Mouse (Mus musculus) adrenal gland, postnatal 4 days (tissue): ENCODE data around the gene Oscp1. TPM values are rescaled to one million over a fixed set of nuclear protein-coding genes. Genes with fewer than 3 reads are reported as not detected.

Source experiments
- DNase-seq, 2 experiments: peaks; one replicate each; pipeline ENCODE4 v3.0.0; 2021 to 2022; ENCODE audit warnings: low spot score in 2 of 2, mixed read lengths in 2 of 2
- long read RNA-seq, 2 experiments: library from polyadenylated mRNA; stranded (forward); transcript quantifications; one replicate each; pipeline ENCODE4 v2.0.0; 2021
- total RNA-seq, 2 experiments: library from RNA; stranded (reverse); gene quantifications; 2 replicates each; pipeline ENCODE4 v1.2.3; 2021

Gene Oscp1
- total RNA-seq = 10 to 100 TPM; 12.3 to 15.7 TPM
- long read RNA-seq, experiment 1, full-length matches to known transcripts = 9 of 12 reads
- long read RNA-seq, experiment 1, partial matches to known transcripts = 2 of 12 reads
- long read RNA-seq, experiment 1, other reads (novel, unspliced or antisense) = 1 of 12 reads
- long read RNA-seq, experiment 2, full-length matches to known transcripts = 5 of 9 reads
- long read RNA-seq, experiment 2, partial matches to known transcripts = 3 of 9 reads
- long read RNA-seq, experiment 2, other reads (novel, unspliced or antisense) = 1 of 9 reads

GRCm38 (mm10) chr4:126058134-126058996, at the start of gene Oscp1:
Oscp1 (plus strand) TSS chr4:126058565.
- peak; percentile 56 to 78 for DNase-seq

- no peak for DNase-seq
Observed at GRCm38 (mm10) chr4:126017676-126018332, 40.6 kb upstream of the Oscp1 start.

GRCm38 (mm10) chr4:126018966-126019538, 39.3 kb upstream of the Oscp1 start:
- DNase-seq = no peak

DNA sequence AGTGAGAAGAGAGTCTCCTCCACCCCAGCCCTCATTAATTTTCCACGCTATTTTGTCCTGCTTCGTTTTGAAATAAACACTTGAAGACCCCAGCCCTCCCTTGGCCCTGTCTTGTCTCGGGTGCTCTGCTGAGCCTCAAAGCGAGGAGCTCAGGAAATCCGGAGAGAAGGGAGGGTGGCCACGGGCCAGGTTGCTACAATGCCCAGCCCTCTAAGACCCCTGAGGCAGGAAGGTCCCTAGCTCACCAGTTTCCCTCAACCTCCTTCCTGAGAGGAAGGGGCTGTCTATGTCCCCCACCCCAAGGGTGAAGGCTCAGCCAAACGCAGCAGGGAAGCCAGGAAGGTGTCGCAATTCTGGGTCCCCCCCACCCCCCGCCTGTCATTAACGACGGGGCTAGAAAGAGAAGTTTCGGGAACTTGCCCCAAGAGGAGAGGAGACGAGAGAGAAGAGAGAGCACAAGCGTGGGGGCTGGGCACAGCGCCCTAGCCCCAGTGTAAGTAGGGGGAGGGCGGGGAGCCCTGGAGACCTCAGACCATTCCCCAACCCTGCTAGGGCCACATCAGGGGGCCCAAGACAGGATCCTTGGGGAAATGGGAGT, 34.0 kb upstream of the Oscp1 start, which contains the start of gene Csf3r:
Gene Csf3r (plus strand): TSS at position 248 of the 598 bp plus-strand sequence.
- no peak for DNase-seq

- DNase-seq = no peak
Observed at GRCm38 (mm10) chr4:126025801-126026200, 32.6 kb upstream of the Oscp1 start.

GRCm38 (mm10) chr4:126027980-126028379, 30.4 kb upstream of the Oscp1 start:
- no peak for DNase-seq

DNA sequence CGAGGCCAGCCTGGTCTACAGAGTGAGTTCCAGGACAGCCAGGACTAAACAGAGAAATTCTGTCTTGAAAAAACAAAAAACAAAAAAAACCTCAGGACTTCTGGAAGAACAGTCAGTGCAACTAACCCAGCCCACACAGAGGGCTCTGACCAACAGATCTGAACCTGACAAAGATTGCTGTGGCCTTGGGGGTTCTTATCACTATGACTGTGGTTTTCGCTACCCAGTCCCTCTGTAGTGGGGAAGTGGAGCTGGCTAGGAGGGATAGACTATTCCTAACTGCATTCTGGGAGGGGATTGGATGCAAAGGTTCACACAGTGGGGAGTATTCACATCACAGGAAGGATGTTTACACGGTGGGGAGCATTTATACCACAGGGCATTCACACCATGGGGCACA, 29.3 kb upstream of the Oscp1 start:
- DNase-seq = no peak

GRCm38 (mm10) chr4:126030705-126031104, 27.7 kb upstream of the Oscp1 start:
- DNase-seq = no peak

DNA sequence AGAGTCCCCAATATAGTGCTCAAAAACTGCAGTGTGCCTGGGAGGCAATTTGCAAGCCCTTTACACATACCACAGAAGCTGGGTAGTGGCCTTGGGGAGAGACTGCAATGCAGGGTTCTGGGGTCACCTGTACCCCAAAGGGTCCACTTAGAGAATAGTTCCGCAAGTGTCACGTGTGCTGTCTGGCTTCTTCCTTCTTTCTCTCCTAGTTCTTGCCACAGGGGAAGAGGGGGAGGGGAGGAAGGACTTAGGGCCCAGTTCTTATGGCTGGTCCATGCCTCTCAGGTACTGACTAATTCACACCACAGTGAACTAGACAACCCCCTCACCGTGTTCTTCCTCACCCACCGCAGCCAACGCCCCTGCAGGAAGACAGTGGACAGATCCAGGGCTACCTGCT, 23.0 kb upstream of the Oscp1 start:
- DNase-seq = no peak

DNA sequence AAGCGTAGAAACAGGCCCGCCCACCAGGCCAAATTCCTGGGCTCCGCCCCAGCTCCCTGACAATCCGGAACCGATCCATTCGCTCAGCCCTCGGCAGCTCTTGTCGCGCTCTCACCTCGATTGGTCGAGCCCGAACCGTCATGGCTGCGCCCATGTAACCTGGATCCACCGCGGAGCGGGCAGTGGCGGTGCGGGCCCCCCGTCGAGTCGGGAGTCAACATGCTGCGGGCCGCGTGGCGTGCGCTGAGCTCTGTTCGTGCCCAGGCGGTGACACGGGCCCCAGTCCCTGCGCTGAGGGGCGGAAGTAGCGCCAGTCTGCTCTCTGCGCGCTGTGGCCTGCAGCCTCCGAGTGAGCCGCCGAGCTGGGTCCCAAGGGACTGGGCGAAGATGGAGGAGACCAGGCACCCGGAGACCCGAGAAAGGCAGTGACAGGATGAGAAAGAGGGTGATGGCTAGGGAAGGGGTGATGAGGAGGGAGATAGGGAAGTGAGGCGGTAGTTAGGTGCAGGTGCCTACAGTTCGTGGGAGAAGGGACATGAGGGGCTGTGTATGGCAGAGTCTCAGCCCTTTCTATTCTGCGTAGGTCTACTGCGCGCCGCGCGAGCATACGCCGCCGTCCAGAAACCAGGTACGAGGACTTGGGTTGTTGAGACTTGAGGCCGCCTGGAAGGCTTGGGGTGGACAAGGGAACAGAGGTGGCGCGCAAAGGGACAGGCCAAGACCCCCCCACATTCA, 11.3 kb upstream of the Oscp1 start, which contains the start of gene Mrps15:
Gene Mrps15 (plus strand): TSS at position 75 of the 735 bp plus-strand sequence.
- DNase-seq = peak; percentile 67 to 71

DNA sequence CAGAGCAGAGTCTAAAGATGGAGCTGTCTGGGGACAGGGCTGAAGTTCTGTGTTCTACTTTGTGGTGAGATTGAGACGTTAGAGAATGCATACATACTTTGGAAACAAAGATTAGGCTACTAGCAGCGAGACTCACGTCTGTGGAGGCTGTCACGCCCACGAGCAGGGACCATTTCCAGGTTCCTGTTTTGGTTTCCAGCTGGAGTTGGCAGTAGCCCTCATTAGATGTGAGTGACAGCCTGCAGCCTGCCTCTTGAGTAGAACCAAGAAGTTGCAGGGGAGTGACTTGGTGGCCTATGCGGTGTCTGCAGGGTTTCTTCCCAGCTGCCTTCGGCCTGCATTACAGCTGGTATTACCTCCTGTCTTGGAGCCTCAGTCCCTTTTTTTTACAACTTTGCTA, 6.7 kb upstream of the Oscp1 start:
- DNase-seq = no peak

GRCm38 (mm10) chr4:126057207-126058133, 895 bp upstream of the Oscp1 start:
- no peak for DNase-seq

- DNase-seq = no peak
Observed at GRCm38 (mm10) chr4:126058997-126059362, 615 bp downstream of the Oscp1 start.

GRCm38 (mm10) chr4:126062856-126063255, 4.5 kb downstream of the Oscp1 start:
- no peak for DNase-seq

- no peak for DNase-seq
Observed at GRCm38 (mm10) chr4:126065241-126065640, 6.9 kb downstream of the Oscp1 start.

- DNase-seq = no peak
Observed at GRCm38 (mm10) chr4:126067401-126068077, 9.2 kb downstream of the Oscp1 start.

GRCm38 (mm10) chr4:126068842-126069241, 10.5 kb downstream of the Oscp1 start:
- DNase-seq = no peak

DNA sequence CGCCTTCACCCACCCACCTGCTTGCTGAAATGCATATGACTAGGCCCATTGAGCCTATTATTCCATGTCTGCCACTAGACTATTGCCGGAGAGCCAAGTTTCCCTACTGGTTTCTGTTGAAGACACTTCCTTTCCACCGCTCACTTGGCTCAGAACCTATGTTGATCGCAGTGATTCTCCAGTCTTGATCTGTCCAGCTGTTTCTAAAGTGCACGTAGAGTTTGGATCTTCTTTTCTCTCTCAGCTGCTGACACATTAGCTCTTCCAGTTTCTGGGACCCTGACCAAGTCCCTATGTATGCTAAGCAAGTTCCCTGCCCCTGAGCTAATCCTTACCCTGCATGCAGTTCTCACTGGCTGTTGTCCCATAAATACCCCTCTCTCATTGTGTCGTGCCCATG, 19.5 kb downstream of the Oscp1 start:
- no peak for DNase-seq

GRCm38 (mm10) chr4:126079266-126079665, 20.9 kb downstream of the Oscp1 start:
- no peak for DNase-seq
